Mouse (Mus musculus) spleen, adult 2 months (tissue): ENCODE results near the gene Agbl4. TPM values are rescaled to one million over a fixed set of nuclear protein-coding genes. Genes with fewer than 3 reads are reported as not detected.

Experiments
- DNase-seq, 2 experiments: peaks; one replicate each; pipeline versions ENCODE4 v3.0.0 to v3.0.0-alpha.2; 2012 to 2021; ENCODE audit warnings: low spot score in 2 of 2, low read depth in 1 of 2
- H3K27ac ChIP-seq: fragments of 200-500 bp; 2 replicates; pipeline ENCODE4 v1.5.1; 2012; ENCODE audit warnings: low read length, inconsistent platforms; ENCODE audit not compliant: insufficient read depth
- H3K27me3 ChIP-seq: fragments of 200-500 bp; 2 replicates; pipeline ENCODE4 v1.6.1; 2012; ENCODE audit warnings: mild to moderate bottlenecking, moderate library complexity, low read length, inconsistent platforms; ENCODE audit not compliant: control insufficient read depth, insufficient read depth
- H3K36me3 ChIP-seq: fragments of 200-500 bp; 2 replicates; pipeline ENCODE4 v1.6.1; 2012; ENCODE audit warnings: mild to moderate bottlenecking, low read length, inconsistent platforms; ENCODE audit not compliant: control insufficient read depth, insufficient read depth
- H3K4me1 ChIP-seq: fragments of 200-500 bp; 2 replicates; pipeline ENCODE4 v1.6.1; 2011; ENCODE audit warnings: inconsistent platforms; ENCODE audit not compliant: control insufficient read depth, insufficient read depth, insufficient read length
- H3K4me3 ChIP-seq: fragments of 200-500 bp; 2 replicates; pipeline ENCODE4 v1.5.1; 2011; ENCODE audit warnings: mild to moderate bottlenecking, inconsistent platforms; ENCODE audit not compliant: insufficient read depth, insufficient read length; ENCODE audit errors: extremely low read depth
- CTCF ChIP-seq: fragments of 200-500 bp; IDR thresholded peaks from 2 replicates; pipeline ENCODE4 v1.5.1; 2011; ENCODE audit warnings: mild to moderate bottlenecking, inconsistent platforms; ENCODE audit not compliant: insufficient read depth, insufficient read length, insufficient replicate concordance; ENCODE audit errors: extremely low read depth
- POLR2A ChIP-seq: fragments of 200-500 bp; IDR thresholded peaks from 2 replicates; pipeline ENCODE4 v1.6.1; 2011; ENCODE audit warnings: low read depth, low read length, inconsistent platforms
- WGBS: fragments of 180-500 bp; shearing (Covaris S2); methylation state at CpG from one replicate; pipeline ENCODE4 v1.1.7; 2018; 5-methylcytosine and 5-hydroxymethylcytosine counted together
- polyA plus RNA-seq: library from polyadenylated mRNA; depleted of rRNA; stranded (reverse); fragments of >200 nt; gene quantifications from 2 replicates; pipeline ENCODE4 v1.2.3, GENCODE M21; 2012

The Agbl4 gene
- polyA plus RNA-seq, 1 experiment, result 0.18 TPM

GRCm38 (mm10) chr4:111417716-111418115, 1020.3 kb downstream of the Agbl4 start:
- H3K27me3 ChIP-seq, result no peaks in the 10 kb centered on the region
- WGBS, result 88% methylated on average over 5 of the region's 5 CpGs
- H3K27ac ChIP-seq, result no peak overlapping the region
- H3K36me3 ChIP-seq, result peaks cover 9% of the 10 kb centered on the region
- H3K4me1 ChIP-seq, result peaks cover 18% of the 10 kb centered on the region
- DNase-seq, result no peak
- TF ChIP-seq POLR2A, result no peak
- TF ChIP-seq CTCF, result no peak
- no peak overlapping the region for H3K4me3 ChIP-seq

- Histone ChIP-seq H3K27me3 (no peaks in the 10 kb centered on the region), H3K36me3 (peaks cover 10% of the 10 kb centered on the region), H3K4me3 (no peak overlapping the region), H3K27ac (no peak overlapping the region), H3K4me1 (peaks cover 15% of the 10 kb centered on the region; the same call in 1 of the 2 replicates)
- TF ChIP-seq POLR2A (no peak), CTCF (no peak)
- no peak for DNase-seq
- 91% methylated on average over 1 of the region's 1 CpGs for WGBS
Observed at GRCm38 (mm10) chr4:111419476-111419875, 1022.0 kb downstream of the Agbl4 start.

GRCm38 (mm10) chr4:111420031-111420430, 1022.6 kb downstream of the Agbl4 start:
- Histone ChIP-seq H3K4me3 (no peak overlapping the region), H3K27me3 (no peaks in the 10 kb centered on the region), H3K4me1 (peaks cover 17% of the 10 kb centered on the region; the same call in 1 of the 2 replicates), H3K27ac (no peak overlapping the region), H3K36me3 (peaks cover 10% of the 10 kb centered on the region)
- DNase-seq, result no peak
- WGBS, result 84% methylated on average over 3 of the region's 3 CpGs
- no peak for TF ChIP-seq CTCF

- peaks cover 17% of the 10 kb centered on the region; the same call in 1 of the 2 replicates for H3K4me1 ChIP-seq
- H3K27ac ChIP-seq, result no peak overlapping the region
- DNase-seq, result no peak
- H3K27me3 ChIP-seq, result no peaks in the 10 kb centered on the region
- H3K4me3 ChIP-seq, result no peak overlapping the region
- TF ChIP-seq POLR2A (no peak), CTCF (no peak)
- H3K36me3 ChIP-seq, result peaks cover 11% of the 10 kb centered on the region
- WGBS, result 85% methylated on average over 4 of the region's 4 CpGs
Observed at GRCm38 (mm10) chr4:111420955-111421354, 1023.5 kb downstream of the Agbl4 start.

- Histone ChIP-seq H3K36me3 (peaks cover 12% of the 10 kb centered on the region), H3K4me3 (no peak overlapping the region), H3K4me1 (peaks cover 17% of the 10 kb centered on the region; the same call in 1 of the 2 replicates), H3K27me3 (no peaks in the 10 kb centered on the region), H3K27ac (no peak overlapping the region)
- TF ChIP-seq POLR2A (no peak), CTCF (no peak)
- DNase-seq, result no peak
- 55% methylated on average over 6 of the region's 6 CpGs for WGBS
Observed at GRCm38 (mm10) chr4:111421785-111422184, 1024.3 kb downstream of the Agbl4 start.

- Histone ChIP-seq H3K27ac (no peak overlapping the region), H3K27me3 (no peaks in the 10 kb centered on the region), H3K36me3 (peaks cover 3% of the 10 kb centered on the region; the same call in 1 of the 2 replicates), H3K4me1 (peaks cover 14% of the 10 kb centered on the region; the same call in 1 of the 2 replicates), H3K4me3 (no peak overlapping the region)
- WGBS, result 67% methylated on average over 1 of the region's 1 CpGs
- DNase-seq, result no peak
- no peak for TF ChIP-seq POLR2A
- no peak for TF ChIP-seq CTCF
Observed at GRCm38 (mm10) chr4:111424371-111424950, 1027.0 kb downstream of the Agbl4 start.

- 79% methylated on average over 6 of the region's 6 CpGs for WGBS
- TF ChIP-seq POLR2A, result no peak
- TF ChIP-seq CTCF, result no peak
- Histone ChIP-seq H3K36me3 (peaks cover 3% of the 10 kb centered on the region; the same call in 1 of the 2 replicates), H3K4me3 (no peak overlapping the region), H3K27ac (no peak overlapping the region), H3K4me1 (peaks cover 14% of the 10 kb centered on the region; the same call in 1 of the 2 replicates), H3K27me3 (no peaks in the 10 kb centered on the region)
- no peak for DNase-seq
Observed at GRCm38 (mm10) chr4:111425170-111425569, 1027.7 kb downstream of the Agbl4 start.
